Mouse (Mus musculus): Measurements from ENCODE around the gene Tecta. TPM values are rescaled to one million over a fixed set of nuclear protein-coding genes. Genes with fewer than 3 reads are reported as not detected.

Gene Tecta
- polyA plus RNA-seq, 1 experiment from 2014 or later = 0.20 TPM

DNA sequence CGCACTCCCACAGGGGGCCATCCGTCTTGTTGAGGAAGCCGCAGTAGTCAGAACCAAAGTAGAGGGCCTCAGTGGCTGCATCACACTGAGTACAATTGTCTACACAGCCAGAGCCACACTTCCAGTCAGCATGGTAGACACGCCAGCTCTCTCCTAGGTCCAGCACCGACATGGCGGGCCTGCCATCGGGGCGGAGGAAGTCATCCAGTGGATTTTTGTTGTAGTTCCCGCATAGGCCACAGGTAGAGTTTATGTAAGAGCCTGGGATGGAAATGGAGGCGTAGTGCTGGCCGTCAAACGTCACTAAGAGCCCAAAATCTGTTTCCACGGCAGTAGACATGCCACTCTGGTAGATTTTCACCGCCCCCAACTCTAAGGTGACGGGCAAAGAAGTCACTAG lies 22.1 kb downstream of the Tecta start:
- Histone ChIP-seq H3K4me1 (replicated peaks; ENCODE audit: control insufficient read depth, insufficient read depth, low read length) (peaks cover 11% of the 10 kb centered on the region), H3K9ac (replicated peaks; ENCODE audit: low read depth, low read length) (no peak overlapping the region), H3K4me2 (ENCODE audit: low read length) (no peak overlapping the region), H3K27me3 (replicated peaks; ENCODE audit: control insufficient read depth, insufficient read depth, low read length) (no peaks in the 10 kb centered on the region), H3K36me3 (ENCODE audit: control insufficient read depth, insufficient read depth) (no peaks in the 10 kb centered on the region), H3K27ac (ENCODE audit: low read length) (no peak overlapping the region), H3K4me3 (replicated peaks; ENCODE audit: low read length) (no peak overlapping the region), H3K9me3 (ENCODE audit: control insufficient read depth, low read length) (peaks cover 2% of the 10 kb centered on the region; the same call in 1 of the 2 replicates)
- 93% methylated on average over 15 of the region's 15 CpGs for WGBS
- ATAC-seq = no peak

GRCm38 (mm10) chr9:42371670-42372368 lies 27.9 kb downstream of the Tecta start:
- WGBS = 84% methylated on average over 6 of the region's 6 CpGs

DNA sequence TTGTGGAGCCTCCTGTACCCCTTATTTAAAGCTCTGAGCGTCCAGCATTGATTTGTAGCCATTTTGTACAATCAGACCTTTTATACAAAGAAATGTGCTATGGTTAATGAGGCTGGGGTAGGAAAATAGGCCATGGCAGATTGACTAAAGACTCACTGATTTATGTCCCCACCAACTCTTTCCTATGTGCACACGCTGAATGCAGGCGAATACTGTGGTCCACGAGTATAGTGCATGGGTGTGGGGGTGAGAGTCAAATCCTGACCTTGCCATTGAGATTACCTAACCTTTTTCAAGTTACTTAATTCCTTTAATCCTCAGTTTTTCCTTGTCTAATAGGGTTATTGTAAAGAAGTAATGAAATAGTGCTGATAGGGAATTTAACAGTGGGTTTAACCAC lies 42.1 kb downstream of the Tecta start:
- H3K36me3 ChIP-seq (ENCODE audit: control insufficient read depth, insufficient read depth) = no peaks in the 10 kb centered on the region
- no peak overlapping the region for H3K4me3 ChIP-seq (replicated peaks; ENCODE audit: low read length)
- H3K27ac ChIP-seq (ENCODE audit: low read length) = no peak overlapping the region
- H3K9ac ChIP-seq (replicated peaks; ENCODE audit: low read depth, low read length) = no peak overlapping the region
- ATAC-seq = no peak
- H3K9me3 ChIP-seq (ENCODE audit: control insufficient read depth, low read length) = no peaks in the 10 kb centered on the region
- H3K27me3 ChIP-seq (replicated peaks; ENCODE audit: control insufficient read depth, insufficient read depth, low read length) = no peaks in the 10 kb centered on the region
- H3K4me1 ChIP-seq (replicated peaks; ENCODE audit: control insufficient read depth, insufficient read depth, low read length) = no peaks in the 10 kb centered on the region
- H3K4me2 ChIP-seq (ENCODE audit: low read length) = no peak overlapping the region
- WGBS = 39% methylated on average over 4 of the region's 4 CpGs

More at GRCm38 (mm10) chr9:42371670-42372368, 27.9 kb downstream of the Tecta start:
- Histone ChIP-seq H3K27ac (ENCODE audit: low read length) (no peak overlapping the region), H3K36me3 (ENCODE audit: control insufficient read depth, insufficient read depth) (no peaks in the 10 kb centered on the region), H3K9ac (replicated peaks; ENCODE audit: low read depth, low read length) (no peak overlapping the region), H3K27me3 (replicated peaks; ENCODE audit: control insufficient read depth, insufficient read depth, low read length) (no peaks in the 10 kb centered on the region), H3K4me2 (ENCODE audit: low read length) (no peak overlapping the region), H3K9me3 (ENCODE audit: control insufficient read depth, low read length) (no peaks in the 10 kb centered on the region), H3K4me1 (replicated peaks; ENCODE audit: control insufficient read depth, insufficient read depth, low read length) (no peaks in the 10 kb centered on the region), H3K4me3 (replicated peaks; ENCODE audit: low read length) (no peak overlapping the region)
- ATAC-seq = no peak

DNA sequence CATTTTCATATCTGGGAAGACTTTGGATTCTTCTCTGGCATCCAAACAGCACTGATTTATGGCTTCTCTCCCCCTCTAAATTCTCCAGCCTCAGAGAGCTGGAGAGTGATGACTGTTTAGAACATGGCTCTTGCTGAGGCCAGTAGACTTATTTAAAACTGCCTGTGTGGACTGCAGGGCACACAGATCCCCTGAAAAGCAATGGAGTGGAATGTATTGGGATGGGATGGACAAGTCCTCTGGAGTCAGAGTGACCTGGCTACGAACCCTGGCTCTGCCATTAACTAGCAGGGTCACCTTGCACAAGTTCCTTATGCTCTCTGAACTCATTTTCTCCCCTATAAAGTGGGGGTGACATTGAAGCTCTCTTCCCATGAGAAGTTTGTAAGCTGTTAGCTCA lies 44.9 kb downstream of the Tecta start:
- Histone ChIP-seq H3K4me2 (ENCODE audit: low read length) (no peak overlapping the region), H3K36me3 (ENCODE audit: control insufficient read depth, insufficient read depth) (no peaks in the 10 kb centered on the region), H3K4me3 (replicated peaks; ENCODE audit: low read length) (no peak overlapping the region), H3K27me3 (replicated peaks; ENCODE audit: control insufficient read depth, insufficient read depth, low read length) (no peaks in the 10 kb centered on the region), H3K4me1 (replicated peaks; ENCODE audit: control insufficient read depth, insufficient read depth, low read length) (peaks cover 4% of the 10 kb centered on the region), H3K9ac (replicated peaks; ENCODE audit: low read depth, low read length) (no peak overlapping the region), H3K9me3 (ENCODE audit: control insufficient read depth, low read length) (no peaks in the 10 kb centered on the region), H3K27ac (ENCODE audit: low read length) (no peak overlapping the region)
- WGBS = 93% methylated on average over 1 of the region's 1 CpGs
- ATAC-seq = no peak

- Histone ChIP-seq H3K4me2 (ENCODE audit: low read length) (no peak overlapping the region), H3K9me3 (ENCODE audit: control insufficient read depth, low read length) (no peaks in the 10 kb centered on the region), H3K4me3 (replicated peaks; ENCODE audit: low read length) (no peak overlapping the region), H3K9ac (replicated peaks; ENCODE audit: low read depth, low read length) (no peak overlapping the region), H3K27ac (ENCODE audit: low read length) (no peak overlapping the region), H3K4me1 (replicated peaks; ENCODE audit: control insufficient read depth, insufficient read depth, low read length) (peaks cover 6% of the 10 kb centered on the region), H3K36me3 (ENCODE audit: control insufficient read depth, insufficient read depth) (no peaks in the 10 kb centered on the region), H3K27me3 (replicated peaks; ENCODE audit: control insufficient read depth, insufficient read depth, low read length) (no peaks in the 10 kb centered on the region)
- WGBS = 14% methylated on average over 7 of the region's 7 CpGs
- ATAC-seq = no peak
Observed at GRCm38 (mm10) chr9:42349791-42350190, 49.9 kb downstream of the Tecta start.

DNA sequence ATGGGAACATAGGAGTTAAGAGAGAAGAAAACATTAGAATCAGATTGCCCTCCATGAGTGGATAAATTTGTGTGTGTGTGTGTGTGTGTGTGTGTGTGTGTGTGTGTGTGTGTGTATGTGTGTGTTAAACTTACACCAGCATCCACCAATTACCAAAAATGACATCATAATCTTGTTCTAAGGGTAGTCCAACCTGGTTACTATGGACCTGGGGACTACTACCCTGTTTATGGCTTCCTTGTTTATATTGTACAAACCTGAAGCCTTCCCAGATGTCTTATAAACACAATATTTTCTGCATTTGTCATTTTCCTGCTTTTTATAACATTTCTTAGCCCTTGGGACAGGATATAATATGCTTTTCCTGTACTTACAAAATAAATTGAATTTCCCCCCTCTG lies 53.4 kb downstream of the Tecta start:
- Histone ChIP-seq H3K9ac (replicated peaks; ENCODE audit: low read depth, low read length) (no peak overlapping the region), H3K36me3 (ENCODE audit: control insufficient read depth, insufficient read depth) (no peaks in the 10 kb centered on the region), H3K4me3 (replicated peaks; ENCODE audit: low read length) (no peak overlapping the region), H3K27ac (ENCODE audit: low read length) (no peak overlapping the region), H3K9me3 (ENCODE audit: control insufficient read depth, low read length) (no peaks in the 10 kb centered on the region), H3K4me1 (replicated peaks; ENCODE audit: control insufficient read depth, insufficient read depth, low read length) (peaks cover 6% of the 10 kb centered on the region), H3K27me3 (replicated peaks; ENCODE audit: control insufficient read depth, insufficient read depth, low read length) (no peaks in the 10 kb centered on the region), H3K4me2 (ENCODE audit: low read length) (no peak overlapping the region)
- no peak for ATAC-seq

- no peak overlapping the region for H3K4me3 ChIP-seq (replicated peaks; ENCODE audit: low read length)
- no peak for ATAC-seq
- H3K27me3 ChIP-seq (replicated peaks; ENCODE audit: control insufficient read depth, insufficient read depth, low read length) = no peaks in the 10 kb centered on the region
- no peak overlapping the region for H3K4me2 ChIP-seq (ENCODE audit: low read length)
- no peak overlapping the region for H3K9ac ChIP-seq (replicated peaks; ENCODE audit: low read depth, low read length)
- no peaks in the 10 kb centered on the region for H3K36me3 ChIP-seq (ENCODE audit: control insufficient read depth, insufficient read depth)
- no peaks in the 10 kb centered on the region for H3K4me1 ChIP-seq (replicated peaks; ENCODE audit: control insufficient read depth, insufficient read depth, low read length)
- no peak overlapping the region for H3K27ac ChIP-seq (ENCODE audit: low read length)
- no peaks in the 10 kb centered on the region for H3K9me3 ChIP-seq (ENCODE audit: control insufficient read depth, low read length)
- 23% methylated on average over 4 of the region's 4 CpGs for WGBS
Observed at GRCm38 (mm10) chr9:42339151-42339550, 60.6 kb downstream of the Tecta start.

DNA sequence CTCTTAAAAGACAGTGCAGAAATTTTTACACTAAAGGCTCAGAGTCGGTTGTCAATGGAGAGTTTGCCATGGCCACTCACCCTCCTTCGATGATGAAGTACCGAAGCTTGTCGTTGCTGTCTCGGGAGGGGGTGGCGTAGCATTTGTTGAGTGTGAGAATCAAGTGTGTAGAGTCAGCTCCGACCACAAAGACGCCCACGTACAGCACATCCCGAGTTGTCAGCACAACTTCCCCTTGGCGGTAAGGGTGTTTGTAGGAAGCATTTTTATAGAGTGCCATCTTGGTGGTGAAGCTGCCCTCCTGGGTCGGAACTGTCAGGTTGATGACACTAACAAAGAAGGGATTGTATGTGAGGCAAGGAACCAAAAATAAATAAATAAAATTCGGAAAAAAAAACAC lies 62.7 kb downstream of the Tecta start:
- Histone ChIP-seq H3K4me3 (replicated peaks; ENCODE audit: low read length) (no peak overlapping the region), H3K4me2 (ENCODE audit: low read length) (no peak overlapping the region), H3K4me1 (replicated peaks; ENCODE audit: control insufficient read depth, insufficient read depth, low read length) (no peaks in the 10 kb centered on the region), H3K27ac (ENCODE audit: low read length) (no peak overlapping the region), H3K9ac (replicated peaks; ENCODE audit: low read depth, low read length) (no peak overlapping the region), H3K9me3 (ENCODE audit: control insufficient read depth, low read length) (no peaks in the 10 kb centered on the region), H3K36me3 (ENCODE audit: control insufficient read depth, insufficient read depth) (no peaks in the 10 kb centered on the region), H3K27me3 (replicated peaks; ENCODE audit: control insufficient read depth, insufficient read depth, low read length) (no peaks in the 10 kb centered on the region)
- ATAC-seq = no peak
- 89% methylated on average over 13 of the region's 13 CpGs for WGBS

GRCm38 (mm10) chr9:42336575-42336974 lies 63.2 kb downstream of the Tecta start:
- no peak overlapping the region for H3K4me2 ChIP-seq (ENCODE audit: low read length)
- WGBS = 93% methylated on average over 1 of the region's 1 CpGs
- H3K4me3 ChIP-seq (replicated peaks; ENCODE audit: low read length) = no peak overlapping the region
- ATAC-seq = no peak
- H3K27me3 ChIP-seq (replicated peaks; ENCODE audit: control insufficient read depth, insufficient read depth, low read length) = no peaks in the 10 kb centered on the region
- H3K9me3 ChIP-seq (ENCODE audit: control insufficient read depth, low read length) = no peaks in the 10 kb centered on the region
- no peaks in the 10 kb centered on the region for H3K36me3 ChIP-seq (ENCODE audit: control insufficient read depth, insufficient read depth)
- no peak overlapping the region for H3K27ac ChIP-seq (ENCODE audit: low read length)
- no peaks in the 10 kb centered on the region for H3K4me1 ChIP-seq (replicated peaks; ENCODE audit: control insufficient read depth, insufficient read depth, low read length)
- H3K9ac ChIP-seq (replicated peaks; ENCODE audit: low read depth, low read length) = no peak overlapping the region

- ATAC-seq = no peak
- Histone ChIP-seq H3K9me3 (ENCODE audit: control insufficient read depth, low read length) (no peaks in the 10 kb centered on the region), H3K27me3 (replicated peaks; ENCODE audit: control insufficient read depth, insufficient read depth, low read length) (no peaks in the 10 kb centered on the region), H3K27ac (ENCODE audit: low read length) (no peak overlapping the region), H3K4me3 (replicated peaks; ENCODE audit: low read length) (no peak overlapping the region), H3K4me1 (replicated peaks; ENCODE audit: control insufficient read depth, insufficient read depth, low read length) (no peaks in the 10 kb centered on the region), H3K9ac (replicated peaks; ENCODE audit: low read depth, low read length) (no peak overlapping the region), H3K4me2 (ENCODE audit: low read length) (no peak overlapping the region), H3K36me3 (ENCODE audit: control insufficient read depth, insufficient read depth) (no peaks in the 10 kb centered on the region)
- WGBS = 91% methylated on average over 3 of the region's 3 CpGs
Observed at GRCm38 (mm10) chr9:42334885-42335284, 64.8 kb downstream of the Tecta start.
